Mouse (Mus musculus) liver, embryonic 16.5 days (tissue): ENCODE data around the gene Pitx2. TPM values are rescaled to one million over a fixed set of nuclear protein-coding genes. Genes with fewer than 3 reads are reported as not detected.

Experiments
- ATAC-seq: fragments of 200-750 bp; cut with Nextera tagmentation; 2 replicates; pipeline ENCODE4 v1.8.0; 2017; ENCODE audit warnings: low read depth, mild to moderate bottlenecking, moderate number of reproducible peaks, moderate library complexity
- H3K27ac ChIP-seq: fragments of 300-500 bp; sonication (generic); 2 replicates; pipeline ENCODE4 v1.5.1; 2014; ENCODE audit warnings: mild to moderate bottlenecking, low read length
- H3K27me3 ChIP-seq: fragments of 300-500 bp; sonication (generic); 2 replicates; pipeline ENCODE4 v1.6.1; 2014; ENCODE audit warnings: low read depth, low read length, mixed read lengths; ENCODE audit not compliant: control insufficient read depth, insufficient read depth
- H3K36me3 ChIP-seq: fragments of 300-500 bp; sonication (generic); 2 replicates; pipeline ENCODE4 v1.6.1; 2014; ENCODE audit warnings: mild to moderate bottlenecking; ENCODE audit not compliant: control insufficient read depth, insufficient read depth
- H3K4me1 ChIP-seq: fragments of 300-500 bp; sonication (generic); 2 replicates; pipeline ENCODE4 v1.6.1; 2014; ENCODE audit warnings: low read depth, low read length, mixed read lengths; ENCODE audit not compliant: control insufficient read depth
- H3K4me2 ChIP-seq: fragments of 300-500 bp; sonication (generic); 2 replicates; pipeline ENCODE4 v1.6.1; 2014; ENCODE audit warnings: low read depth, low read length, mixed read lengths
- H3K4me3 ChIP-seq: fragments of 300-500 bp; sonication (generic); 2 replicates; pipeline ENCODE4 v1.5.1; 2014; ENCODE audit warnings: low read depth, mild to moderate bottlenecking, low read length
- H3K9ac ChIP-seq: fragments of 300-500 bp; sonication (generic); 2 replicates; pipeline ENCODE4 v1.6.1; 2014; ENCODE audit warnings: low read depth, low read length
- H3K9me3 ChIP-seq: fragments of 300-500 bp; sonication (generic); replicated peaks from 2 replicates; pipeline ENCODE4 v1.6.1; 2016; ENCODE audit warnings: low read length; ENCODE audit not compliant: control insufficient read depth
- WGBS: fragments of 180-500 bp; shearing (Covaris S2); extraction: QIAGEN DNeasy Blood & Tissue Kit; methylation state at CpG from one replicate; pipeline ENCODE4 v1.1.7; 2014; ENCODE audit not compliant: insufficient replicate concordance; 5-methylcytosine and 5-hydroxymethylcytosine counted together
- polyA plus RNA-seq: library from polyadenylated mRNA; unstranded; fragments of >200 nt; fragmentation: Nextera tagmentation; extraction: Ambion mirVana; gene quantifications from 2 replicates; pipeline ENCODE4 v1.2.1, GENCODE M21; 2015

The Pitx2 gene
- polyA plus RNA-seq, 1 experiment from 2014 or later, result 0.77 TPM

GRCm38 (mm10) chr3:129206776-129207175, 7.1 kb downstream of the Pitx2 start:
- Histone ChIP-seq H3K27me3 (peaks cover 88% of the 10 kb centered on the region), H3K4me2 (no peak overlapping the region), H3K27ac (no peak overlapping the region), H3K4me3 (no peak overlapping the region), H3K9me3 (no peaks in the 10 kb centered on the region), H3K9ac (no peak overlapping the region), H3K36me3 (no peaks in the 10 kb centered on the region), H3K4me1 (no peaks in the 10 kb centered on the region)
- ATAC-seq, result no peak
- WGBS, result 4% methylated on average over 13 of the region's 13 CpGs

GRCm38 (mm10) chr3:129207231-129208030, 7.8 kb downstream of the Pitx2 start:
- WGBS, result 3% methylated on average over 24 of the region's 24 CpGs
- H3K36me3 ChIP-seq, result no peaks in the 10 kb centered on the region

GRCm38 (mm10) chr3:129208031-129208380, 8.3 kb downstream of the Pitx2 start:
- no peaks in the 10 kb centered on the region for H3K36me3 ChIP-seq
- 2% methylated on average over 7 of the region's 7 CpGs for WGBS

More at GRCm38 (mm10) chr3:129207231-129208030, 7.8 kb downstream of the Pitx2 start:
- no peak overlapping the region for H3K27ac ChIP-seq
- H3K9ac ChIP-seq, result no peak overlapping the region
- no peak overlapping the region for H3K4me2 ChIP-seq
- peaks cover 88% of the 10 kb centered on the region for H3K27me3 ChIP-seq
- H3K4me1 ChIP-seq, result no peaks in the 10 kb centered on the region
- H3K4me3 ChIP-seq, result no peak overlapping the region
- no peak for ATAC-seq
- no peaks in the 10 kb centered on the region for H3K9me3 ChIP-seq

GRCm38 (mm10) chr3:129208421-129208820, 8.7 kb downstream of the Pitx2 start:
- no peak overlapping the region for H3K27ac ChIP-seq

More at GRCm38 (mm10) chr3:129208031-129208380, 8.3 kb downstream of the Pitx2 start:
- Histone ChIP-seq H3K4me2 (no peak overlapping the region), H3K27ac (no peak overlapping the region), H3K9ac (no peak overlapping the region), H3K9me3 (no peaks in the 10 kb centered on the region), H3K4me3 (no peak overlapping the region), H3K27me3 (peaks cover 88% of the 10 kb centered on the region), H3K4me1 (no peaks in the 10 kb centered on the region)
- ATAC-seq, result no peak

GRCm38 (mm10) chr3:129209266-129209665, 9.6 kb downstream of the Pitx2 start:
- no peak overlapping the region for H3K27ac ChIP-seq
- peaks cover 88% of the 10 kb centered on the region for H3K27me3 ChIP-seq
- H3K4me1 ChIP-seq, result no peaks in the 10 kb centered on the region
- WGBS, result 6% methylated on average over 4 of the region's 4 CpGs
- H3K36me3 ChIP-seq, result no peaks in the 10 kb centered on the region
- no peak for ATAC-seq
- H3K9ac ChIP-seq, result no peak overlapping the region
- H3K4me2 ChIP-seq, result no peak overlapping the region
- H3K4me3 ChIP-seq, result no peak overlapping the region
- H3K9me3 ChIP-seq, result no peaks in the 10 kb centered on the region

More at GRCm38 (mm10) chr3:129208421-129208820, 8.7 kb downstream of the Pitx2 start:
- WGBS, result 1% methylated on average over 10 of the region's 10 CpGs
- no peak overlapping the region for H3K9ac ChIP-seq
- no peak overlapping the region for H3K4me3 ChIP-seq
- no peak overlapping the region for H3K4me2 ChIP-seq
- no peaks in the 10 kb centered on the region for H3K9me3 ChIP-seq
- no peaks in the 10 kb centered on the region for H3K36me3 ChIP-seq
- H3K4me1 ChIP-seq, result no peaks in the 10 kb centered on the region
- no peak for ATAC-seq
- H3K27me3 ChIP-seq, result peaks cover 88% of the 10 kb centered on the region

GRCm38 (mm10) chr3:129209771-129210170, 10.1 kb downstream of the Pitx2 start:
- Histone ChIP-seq H3K9me3 (no peaks in the 10 kb centered on the region), H3K4me2 (no peak overlapping the region), H3K9ac (no peak overlapping the region), H3K36me3 (no peaks in the 10 kb centered on the region), H3K27ac (no peak overlapping the region), H3K4me1 (no peaks in the 10 kb centered on the region), H3K27me3 (peaks cover 88% of the 10 kb centered on the region), H3K4me3 (no peak overlapping the region)
- no peak for ATAC-seq
- WGBS, result 4% methylated on average over 4 of the region's 4 CpGs

GRCm38 (mm10) chr3:129212038-129212645, 12.5 kb downstream of the Pitx2 start:
- ATAC-seq, result no peak
- no peaks in the 10 kb centered on the region for H3K36me3 ChIP-seq
- no peak overlapping the region for H3K4me2 ChIP-seq
- H3K4me3 ChIP-seq, result no peak overlapping the region
- H3K9ac ChIP-seq, result no peak overlapping the region
- 3% methylated on average over 7 of the region's 7 CpGs for WGBS
- no peak overlapping the region for H3K27ac ChIP-seq
- H3K9me3 ChIP-seq, result no peaks in the 10 kb centered on the region
- H3K4me1 ChIP-seq, result no peaks in the 10 kb centered on the region
- peaks cover 92% of the 10 kb centered on the region for H3K27me3 ChIP-seq

GRCm38 (mm10) chr3:129212807-129213206, 13.1 kb downstream of the Pitx2 start:
- ATAC-seq, result no peak
- H3K4me1 ChIP-seq, result no peaks in the 10 kb centered on the region
- H3K9ac ChIP-seq, result no peak overlapping the region
- no peaks in the 10 kb centered on the region for H3K36me3 ChIP-seq
- H3K4me2 ChIP-seq, result no peak overlapping the region
- no peaks in the 10 kb centered on the region for H3K9me3 ChIP-seq
- H3K27ac ChIP-seq, result no peak overlapping the region
- WGBS, result 5% methylated on average over 11 of the region's 11 CpGs
- peaks cover 92% of the 10 kb centered on the region for H3K27me3 ChIP-seq
- H3K4me3 ChIP-seq, result no peak overlapping the region

- no peaks in the 10 kb centered on the region for H3K4me1 ChIP-seq
- no peaks in the 10 kb centered on the region for H3K9me3 ChIP-seq
- peak overlapping the region; percentile 61 for H3K4me2 ChIP-seq
- WGBS, result under 1% methylated on average over 39 of the region's 39 CpGs
- H3K27me3 ChIP-seq, result peaks cover 94% of the 10 kb centered on the region
- peak overlapping the region; percentile 56 for H3K4me3 ChIP-seq
- H3K9ac ChIP-seq, result no peak overlapping the region
- H3K36me3 ChIP-seq, result no peaks in the 10 kb centered on the region
- H3K27ac ChIP-seq, result no peak overlapping the region
- ATAC-seq, result peak; percentile 78
Measured at GRCm38 (mm10) chr3:129213633-129214145, 14.0 kb downstream of the Pitx2 start.
